Mouse (Mus musculus): ENCODE data around the gene Abat. TPM values are rescaled to one million over a fixed set of nuclear protein-coding genes. Genes with fewer than 3 reads are reported as not detected.
"Not testable (repeated sequence)": the region's sequence is repeated elsewhere in the genome, so short reads cannot be mapped to it uniquely, and the experiment has no call there.

The Abat gene
- polyA plus RNA-seq, 1 experiment, result 0.04 TPM

DNA sequence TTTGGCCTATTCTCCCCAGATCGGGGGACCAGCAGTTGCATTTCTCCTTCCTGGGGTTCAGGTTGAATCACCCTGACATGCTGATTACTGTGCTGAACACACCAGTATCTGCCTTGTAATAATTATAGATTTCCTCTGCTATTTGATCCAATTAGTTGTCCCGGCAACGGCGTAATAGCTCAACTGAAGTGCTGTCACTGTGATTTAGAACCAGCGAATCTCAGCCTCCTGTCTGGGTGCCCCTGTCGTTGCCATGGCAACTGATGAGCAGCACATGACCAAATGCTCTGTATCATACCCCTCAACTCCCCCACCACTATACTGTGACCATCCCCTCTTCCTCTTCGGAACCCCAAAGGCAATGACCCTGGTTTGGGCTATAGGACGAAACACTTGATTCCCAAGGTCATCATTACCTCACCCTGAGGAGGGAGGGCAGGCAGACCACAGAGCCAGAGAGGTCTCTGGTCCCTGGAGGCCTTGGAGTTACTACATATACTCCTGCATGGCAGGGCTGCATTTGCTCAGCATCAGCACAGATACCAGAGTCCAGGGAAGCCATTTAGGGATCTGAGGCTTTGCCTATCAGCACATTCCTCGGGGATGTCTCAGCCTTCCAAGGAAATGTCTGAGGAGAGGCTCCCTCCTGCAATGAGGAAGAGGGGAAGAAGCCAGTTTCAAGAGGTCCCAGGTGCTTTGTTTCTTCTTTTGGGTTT lies 26.1 kb downstream of the Abat start:
- Histone ChIP-seq H3K4me3 (no peak overlapping the region), H3K36me3 (ENCODE audit: control insufficient read depth, insufficient read depth) (no peaks in the 10 kb centered on the region), H3K4me2 (ENCODE audit: low read depth) (no peak overlapping the region), H3K79me2 (ENCODE audit: control insufficient read depth, insufficient read depth) (no peaks in the 10 kb centered on the region), H3ac (ENCODE audit: control insufficient read depth, insufficient read length) (no peak overlapping the region), H3K27me3 (ENCODE audit: control insufficient read depth, insufficient read depth, insufficient read length) (peaks cover 11% of the 10 kb centered on the region)
- TF ChIP-seq E2F4 (IDR thresholded peaks at IDR 0.05; ENCODE audit: insufficient read depth) (no peak), CEBPB (IDR thresholded peaks at IDR 0.05; ENCODE audit: insufficient read depth, poor library complexity, severe bottlenecking) (no peak), MAX (IDR thresholded peaks at IDR 0.05; ENCODE audit: low read depth) (no peak), POLR2A (IDR thresholded peaks at IDR 0.05; ENCODE audit: insufficient read length, low read depth) (no peak), MYOG (IDR thresholded peaks at IDR 0.05; ENCODE audit: control insufficient read depth in 1 of 3, insufficient read depth in 1 of 3, insufficient read length in 2 of 3, low read depth in 2 of 3) (no peak), SRF (IDR thresholded peaks at IDR 0.05; ENCODE audit: control insufficient read depth, insufficient read length, low read depth) (no peak), TCF3 (IDR thresholded peaks at IDR 0.05; ENCODE audit: insufficient read length, low read depth) (no peak), MYOD1 (IDR thresholded peaks at IDR 0.05; ENCODE audit: control insufficient read depth in 1 of 3, insufficient read length in 2 of 3, low read depth in 2 of 3) (no peak), TCF12 (IDR thresholded peaks at IDR 0.05; ENCODE audit: insufficient read depth, poor library complexity, severe bottlenecking) (no peak), USF1 (IDR thresholded peaks at IDR 0.05; ENCODE audit: low read depth) (no peak), POLR2AphosphoS2 (IDR thresholded peaks at IDR 0.05; ENCODE audit: insufficient read length, low read depth) (no peak), REST (IDR thresholded peaks at IDR 0.05; ENCODE audit: insufficient read depth, insufficient read length) (no peak)

- no peaks in the 10 kb centered on the region for H3K36me3 ChIP-seq (ENCODE audit: control insufficient read depth, insufficient read depth)
- H3K4me3 ChIP-seq, result no peak overlapping the region
- peaks cover 16% of the 10 kb centered on the region for H3K27me3 ChIP-seq (ENCODE audit: control insufficient read depth, insufficient read depth, insufficient read length)
- peak overlapping the region; percentile 2 for H3K4me2 ChIP-seq (ENCODE audit: low read depth)
- H3ac ChIP-seq (ENCODE audit: control insufficient read depth, insufficient read length), result no peak overlapping the region
- no peaks in the 10 kb centered on the region for H3K79me2 ChIP-seq (ENCODE audit: control insufficient read depth, insufficient read depth)
- TF ChIP-seq TCF12 (IDR thresholded peaks at IDR 0.05; ENCODE audit: insufficient read depth, poor library complexity, severe bottlenecking), result no peak
- TF ChIP-seq MYOD1 (IDR thresholded peaks at IDR 0.05; ENCODE audit: control insufficient read depth in 1 of 3, insufficient read length in 2 of 3, low read depth in 2 of 3), result no peak
- no peak for TF ChIP-seq USF1 (IDR thresholded peaks at IDR 0.05; ENCODE audit: low read depth)
- TF ChIP-seq CEBPB (IDR thresholded peaks at IDR 0.05; ENCODE audit: insufficient read depth, poor library complexity, severe bottlenecking), result no peak
- TF ChIP-seq POLR2A (IDR thresholded peaks at IDR 0.05; ENCODE audit: insufficient read length, low read depth), result no peak
- TF ChIP-seq SRF (IDR thresholded peaks at IDR 0.05; ENCODE audit: control insufficient read depth, insufficient read length, low read depth), result no peak
- TF ChIP-seq REST (IDR thresholded peaks at IDR 0.05; ENCODE audit: insufficient read depth, insufficient read length), result no peak
- TF ChIP-seq TCF3 (IDR thresholded peaks at IDR 0.05; ENCODE audit: insufficient read length, low read depth), result no peak
- TF ChIP-seq E2F4 (IDR thresholded peaks at IDR 0.05; ENCODE audit: insufficient read depth), result no peak
- TF ChIP-seq POLR2AphosphoS2 (IDR thresholded peaks at IDR 0.05; ENCODE audit: insufficient read length, low read depth), result no peak
These were observed 27.7 kb downstream of the Abat start for GRCm38 (mm10) chr16:8540859-8541314.

DNA sequence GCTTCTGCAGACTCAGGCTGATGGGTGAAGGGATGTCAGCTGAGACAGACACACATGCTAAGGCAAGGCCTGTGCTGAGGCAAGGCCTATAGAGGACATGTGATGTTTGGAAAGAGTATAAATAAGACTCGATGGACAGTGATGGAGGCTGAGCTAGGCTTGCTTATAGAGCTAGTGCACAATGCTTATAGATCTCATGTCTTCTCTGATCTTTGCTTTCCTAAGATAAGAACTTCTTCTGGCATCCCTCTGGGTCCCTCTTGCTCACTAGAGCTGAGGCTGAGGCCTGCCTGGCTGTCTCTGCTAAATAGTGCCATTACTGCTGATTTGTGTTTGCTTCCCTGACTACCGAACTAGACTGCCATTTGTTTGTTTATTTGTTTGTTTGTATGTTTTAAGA lies 34.6 kb downstream of the Abat start:
- no peaks in the 10 kb centered on the region for H3K79me2 ChIP-seq (ENCODE audit: control insufficient read depth, insufficient read depth)
- no peaks in the 10 kb centered on the region for H3K36me3 ChIP-seq (ENCODE audit: control insufficient read depth, insufficient read depth)
- H3ac ChIP-seq (ENCODE audit: control insufficient read depth, insufficient read length), result no peak overlapping the region
- no peak for TF ChIP-seq MAX (IDR thresholded peaks at IDR 0.05; ENCODE audit: low read depth)
- no peak for TF ChIP-seq MYOD1 (IDR thresholded peaks at IDR 0.05; ENCODE audit: control insufficient read depth in 1 of 3, insufficient read length in 2 of 3, low read depth in 2 of 3)
- no peak for TF ChIP-seq TCF12 (IDR thresholded peaks at IDR 0.05; ENCODE audit: insufficient read depth, poor library complexity, severe bottlenecking)
- TF ChIP-seq MYOG (IDR thresholded peaks at IDR 0.05; ENCODE audit: control insufficient read depth in 1 of 3, insufficient read depth in 1 of 3, insufficient read length in 2 of 3, low read depth in 2 of 3), result no peak
- no peak for TF ChIP-seq CEBPB (IDR thresholded peaks at IDR 0.05; ENCODE audit: insufficient read depth, poor library complexity, severe bottlenecking)
- TF ChIP-seq TCF3 (IDR thresholded peaks at IDR 0.05; ENCODE audit: insufficient read length, low read depth), result no peak
- no peak for TF ChIP-seq REST (IDR thresholded peaks at IDR 0.05; ENCODE audit: insufficient read depth, insufficient read length)
- TF ChIP-seq E2F4 (IDR thresholded peaks at IDR 0.05; ENCODE audit: insufficient read depth), result no peak
- no peak for TF ChIP-seq POLR2AphosphoS2 (IDR thresholded peaks at IDR 0.05; ENCODE audit: insufficient read length, low read depth)
- TF ChIP-seq POLR2A (IDR thresholded peaks at IDR 0.05; ENCODE audit: insufficient read length, low read depth), result no peak
- no peak for TF ChIP-seq SRF (IDR thresholded peaks at IDR 0.05; ENCODE audit: control insufficient read depth, insufficient read length, low read depth)
- H3K4me3 ChIP-seq, result no peak overlapping the region
- H3K4me2 ChIP-seq (ENCODE audit: low read depth), result no peak overlapping the region
- H3K27me3 ChIP-seq (ENCODE audit: control insufficient read depth, insufficient read depth, insufficient read length), result peaks cover 12% of the 10 kb centered on the region

- peaks cover 12% of the 10 kb centered on the region for H3K27me3 ChIP-seq (ENCODE audit: control insufficient read depth, insufficient read depth, insufficient read length)
- H3ac ChIP-seq (ENCODE audit: control insufficient read depth, insufficient read length), result no peak overlapping the region
- TF ChIP-seq CEBPB (IDR thresholded peaks at IDR 0.05; ENCODE audit: insufficient read depth, poor library complexity, severe bottlenecking), result no peak
- no peak for TF ChIP-seq SRF (IDR thresholded peaks at IDR 0.05; ENCODE audit: control insufficient read depth, insufficient read length, low read depth)
- TF ChIP-seq TCF12 (IDR thresholded peaks at IDR 0.05; ENCODE audit: insufficient read depth, poor library complexity, severe bottlenecking), result no peak
- no peaks in the 10 kb centered on the region for H3K36me3 ChIP-seq (ENCODE audit: control insufficient read depth, insufficient read depth)
- no peaks in the 10 kb centered on the region for H3K79me2 ChIP-seq (ENCODE audit: control insufficient read depth, insufficient read depth)
- H3K4me2 ChIP-seq (ENCODE audit: low read depth), result no peak overlapping the region
- no peak overlapping the region for H3K4me3 ChIP-seq
These were observed 36.3 kb downstream of the Abat start for GRCm38 (mm10) chr16:8549506-8549905.

- Histone ChIP-seq H3ac (ENCODE audit: control insufficient read depth, insufficient read length) (no peak overlapping the region), H3K36me3 (ENCODE audit: control insufficient read depth, insufficient read depth) (no peaks in the 10 kb centered on the region), H3K79me2 (ENCODE audit: control insufficient read depth, insufficient read depth) (no peaks in the 10 kb centered on the region), H3K4me3 (no peak overlapping the region), H3K27me3 (ENCODE audit: control insufficient read depth, insufficient read depth, insufficient read length) (no peaks in the 10 kb centered on the region), H3K4me2 (ENCODE audit: low read depth) (no peak overlapping the region)
- TF ChIP-seq CEBPB (IDR thresholded peaks at IDR 0.05; ENCODE audit: insufficient read depth, poor library complexity, severe bottlenecking) (no peak), MYOD1 (IDR thresholded peaks at IDR 0.05; ENCODE audit: control insufficient read depth in 1 of 3, insufficient read length in 2 of 3, low read depth in 2 of 3) (no peak), TCF3 (IDR thresholded peaks at IDR 0.05; ENCODE audit: insufficient read length, low read depth) (no peak), MAX (IDR thresholded peaks at IDR 0.05; ENCODE audit: low read depth) (no peak), REST (IDR thresholded peaks at IDR 0.05; ENCODE audit: insufficient read depth, insufficient read length) (no peak), MYOG (IDR thresholded peaks at IDR 0.05; ENCODE audit: control insufficient read depth in 1 of 3, insufficient read depth in 1 of 3, insufficient read length in 2 of 3, low read depth in 2 of 3) (no peak), SRF (IDR thresholded peaks at IDR 0.05; ENCODE audit: control insufficient read depth, insufficient read length, low read depth) (no peak), E2F4 (IDR thresholded peaks at IDR 0.05; ENCODE audit: insufficient read depth) (no peak)
These were observed 41.1 kb downstream of the Abat start for GRCm38 (mm10) chr16:8554351-8554750.

- H3K27me3 ChIP-seq (ENCODE audit: control insufficient read depth, insufficient read depth, insufficient read length); H3K4me3 ChIP-seq: not testable (repeated sequence)
These were observed 41.5 kb downstream of the Abat start for GRCm38 (mm10) chr16:8554751-8555150.

DNA sequence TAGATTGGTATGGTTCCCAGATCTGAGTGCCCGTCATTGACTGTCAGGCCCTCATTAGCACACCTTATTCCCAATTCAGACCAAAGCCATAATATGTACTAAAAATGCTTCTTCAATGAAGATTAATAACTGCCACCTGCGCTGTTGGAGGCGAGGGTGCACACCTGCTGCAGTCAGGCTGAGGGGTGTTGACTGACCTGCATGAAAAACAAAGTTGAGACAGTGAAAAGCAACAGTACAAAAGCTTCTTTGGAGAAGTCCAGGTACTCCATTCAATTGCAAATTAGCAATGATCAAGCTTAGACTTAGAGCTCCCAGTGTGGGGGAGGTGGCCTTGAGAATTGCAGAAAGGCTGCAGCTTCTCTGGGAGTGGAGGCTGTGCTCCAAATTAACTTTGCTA lies 42.1 kb downstream of the Abat start:
- not testable (repeated sequence) for H3K36me3 ChIP-seq (ENCODE audit: control insufficient read depth, insufficient read depth); H3K27me3 ChIP-seq (ENCODE audit: control insufficient read depth, insufficient read depth, insufficient read length); H3K4me3 ChIP-seq; H3ac ChIP-seq (ENCODE audit: control insufficient read depth, insufficient read length); H3K4me2 ChIP-seq (ENCODE audit: low read depth); H3K79me2 ChIP-seq (ENCODE audit: control insufficient read depth, insufficient read depth)

More at GRCm38 (mm10) chr16:8554751-8555150, 41.5 kb downstream of the Abat start:
- not testable (repeated sequence) for H3K36me3 ChIP-seq (ENCODE audit: control insufficient read depth, insufficient read depth); H3K4me2 ChIP-seq (ENCODE audit: low read depth); H3K79me2 ChIP-seq (ENCODE audit: control insufficient read depth, insufficient read depth); H3ac ChIP-seq (ENCODE audit: control insufficient read depth, insufficient read length)

Data from myocyte (in vitro differentiated cells).